Mouse (Mus musculus) myocyte (in vitro differentiated cells): ENCODE measurements around the gene Sirt6. TPM values are rescaled to one million over a fixed set of nuclear protein-coding genes. Genes with fewer than 3 reads are reported as not detected.

Experiments used
- H3K27me3 ChIP-seq: one replicate; pipeline ENCODE4 v1.6.1; 2011; ENCODE audit not compliant: control insufficient read depth, insufficient read depth, insufficient read length
- H3K36me3 ChIP-seq: one replicate; pipeline ENCODE4 v1.6.1; 2011; ENCODE audit not compliant: control insufficient read depth, insufficient read depth
- H3K4me2 ChIP-seq: one replicate; pipeline ENCODE4 v1.6.1; 2011; ENCODE audit warnings: low read depth, control low read depth
- H3K4me3 ChIP-seq: one replicate; pipeline ENCODE4 v1.5.1; 2011; ENCODE audit warnings: mild to moderate bottlenecking, control low read depth, moderate library complexity
- H3K79me2 ChIP-seq: one replicate; pipeline ENCODE4 v1.6.1; 2011; ENCODE audit not compliant: control insufficient read depth, insufficient read depth
- H3ac ChIP-seq: one replicate; pipeline ENCODE4 v1.6.1; 2011; ENCODE audit not compliant: control insufficient read depth, insufficient read length
- CEBPB ChIP-seq: IDR thresholded peaks from 2 replicates; pipeline ENCODE4 v1.6.1; 2011; ENCODE audit warnings: mild to moderate bottlenecking, moderate library complexity; ENCODE audit not compliant: poor library complexity, insufficient read depth, severe bottlenecking
- E2F4 ChIP-seq: IDR thresholded peaks from one replicate; pipeline ENCODE4 v1.6.1; 2011; ENCODE audit warnings: mild to moderate bottlenecking, control low read depth, moderate library complexity; ENCODE audit not compliant: insufficient read depth
- MAX ChIP-seq: IDR thresholded peaks from one replicate; pipeline ENCODE4 v1.6.1; 2011; ENCODE audit warnings: low read depth, mild to moderate bottlenecking, control low read depth
- MYOD1 ChIP-seq, 3 experiments: IDR thresholded peaks; one replicate each; pipeline ENCODE4 v1.6.1; 2011; ENCODE audit warnings: control low read depth in 2 of 3, low read depth in 2 of 3, mild to moderate bottlenecking in 2 of 3, moderate library complexity in 1 of 3; ENCODE audit not compliant: insufficient read length in 2 of 3, control insufficient read depth in 1 of 3
- MYOG ChIP-seq, 3 experiments: IDR thresholded peaks; one replicate each; pipeline ENCODE4 v1.6.1; 2011; ENCODE audit warnings: control low read depth in 2 of 3, low read depth in 2 of 3, mild to moderate bottlenecking in 2 of 3; ENCODE audit not compliant: insufficient read length in 2 of 3, control insufficient read depth in 1 of 3, insufficient read depth in 1 of 3
- POLR2A ChIP-seq: IDR thresholded peaks from one replicate; pipeline ENCODE4 v1.6.1; 2011; ENCODE audit warnings: low read depth, mild to moderate bottlenecking, control low read depth, moderate library complexity; ENCODE audit not compliant: insufficient read length
- POLR2AphosphoS2 ChIP-seq: IDR thresholded peaks from one replicate; pipeline ENCODE4 v1.6.1; 2011; ENCODE audit warnings: low read depth, control low read depth; ENCODE audit not compliant: insufficient read length
- REST ChIP-seq: IDR thresholded peaks from one replicate; pipeline ENCODE4 v1.6.1; 2011; ENCODE audit warnings: mild to moderate bottlenecking, control low read depth, moderate library complexity; ENCODE audit not compliant: insufficient read depth, insufficient read length
- SRF ChIP-seq: IDR thresholded peaks from one replicate; pipeline ENCODE4 v1.6.1; 2011; ENCODE audit warnings: low read depth; ENCODE audit not compliant: control insufficient read depth, insufficient read length
- TCF12 ChIP-seq: IDR thresholded peaks from one replicate; pipeline ENCODE4 v1.6.1; 2011; ENCODE audit warnings: mild to moderate bottlenecking, control low read depth; ENCODE audit not compliant: poor library complexity, insufficient read depth, severe bottlenecking
- TCF3 ChIP-seq: IDR thresholded peaks from one replicate; pipeline ENCODE4 v1.6.1; 2011; ENCODE audit warnings: low read depth, control low read depth; ENCODE audit not compliant: insufficient read length
- USF1 ChIP-seq: IDR thresholded peaks from one replicate; pipeline ENCODE4 v1.6.1; 2011; ENCODE audit warnings: low read depth, mild to moderate bottlenecking, control low read depth, moderate library complexity
- polyA plus RNA-seq: library from polyadenylated mRNA; unstranded; fragments of >200 nt; fragmentation: generic; extraction: Trizol; gene quantifications from one replicate; pipeline ENCODE4 v1.2.1, GENCODE M21; 2012; ENCODE audit warnings: missing spikeins

The Sirt6 gene
- polyA plus RNA-seq, 1 experiment, result 28.0 TPM

- Histone ChIP-seq H3ac (peak overlapping the region; percentile 37), H3K27me3 (no peaks in the 10 kb centered on the region), H3K36me3 (no peaks in the 10 kb centered on the region), H3K4me3 (peak overlapping the region; percentile 84), H3K4me2 (peak overlapping the region; percentile 98), H3K79me2 (peaks cover 8% of the 10 kb centered on the region)
- TF ChIP-seq POLR2A (peak; percentile 35), MYOG (IDR thresholded peaks at IDR 0.05; ENCODE audit: control insufficient read depth in 1 of 3, insufficient read depth in 1 of 3, insufficient read length in 2 of 3, low read depth in 2 of 3) (no peak), USF1 (peak; percentile 88)
These were observed 1.2 kb downstream of the Sirt6 start for GRCm38 (mm10) chr10:81626101-81626993.

DNA sequence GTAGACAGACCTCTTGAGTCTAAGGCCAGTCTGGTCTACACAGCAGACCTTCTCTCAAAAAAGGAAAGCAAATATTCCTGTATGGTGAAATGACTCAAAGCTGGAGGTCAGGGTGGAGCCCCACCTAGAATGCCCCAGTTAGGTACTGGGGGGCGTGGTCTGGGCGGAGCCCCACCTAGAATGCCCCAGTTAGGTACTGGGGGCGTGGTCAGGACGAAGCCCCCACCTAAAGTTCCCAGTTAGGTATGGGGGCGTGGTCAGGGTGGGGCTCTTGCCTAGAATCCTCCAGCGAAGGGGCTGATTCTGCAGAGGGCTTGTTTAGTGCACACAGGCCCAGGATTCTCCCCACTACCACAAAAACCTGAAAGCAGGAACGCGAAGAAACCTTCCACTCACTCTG is 4.2 kb downstream of the Sirt6 start:
- peaks cover 8% of the 10 kb centered on the region for H3K79me2 ChIP-seq
- no peaks in the 10 kb centered on the region for H3K36me3 ChIP-seq
- H3K27me3 ChIP-seq, result no peaks in the 10 kb centered on the region
- no peak overlapping the region for H3K4me2 ChIP-seq
- no peak overlapping the region for H3K4me3 ChIP-seq
- TF ChIP-seq E2F4, result no peak
- no peak for TF ChIP-seq REST
- no peak for TF ChIP-seq MYOD1 (IDR thresholded peaks at IDR 0.05; ENCODE audit: control insufficient read depth in 1 of 3, insufficient read length in 2 of 3, low read depth in 2 of 3)
- no peak overlapping the region for H3ac ChIP-seq

GRCm38 (mm10) chr10:81620786-81621185 is 6.8 kb downstream of the Sirt6 start:
- no peaks in the 10 kb centered on the region for H3K36me3 ChIP-seq

GRCm38 (mm10) chr10:81619976-81620375 is 7.6 kb downstream of the Sirt6 start:
- Histone ChIP-seq H3K4me3 (no peak overlapping the region), H3K36me3 (no peaks in the 10 kb centered on the region), H3K4me2 (no peak overlapping the region), H3K27me3 (peaks cover 6% of the 10 kb centered on the region), H3K79me2 (no peaks in the 10 kb centered on the region), H3ac (no peak overlapping the region)
- TF ChIP-seq POLR2AphosphoS2 (no peak), TCF3 (no peak), POLR2A (no peak), MAX (no peak), CEBPB (peak; percentile 51; the same call in 1 of the 2 replicates), USF1 (no peak), TCF12 (no peak), MYOD1 (IDR thresholded peaks at IDR 0.05; ENCODE audit: control insufficient read depth in 1 of 3, insufficient read length in 2 of 3, low read depth in 2 of 3) (no peak), MYOG (IDR thresholded peaks at IDR 0.05; ENCODE audit: control insufficient read depth in 1 of 3, insufficient read depth in 1 of 3, insufficient read length in 2 of 3, low read depth in 2 of 3) (peak in 1 of 3 experiments; percentile 16), E2F4 (no peak), SRF (no peak), REST (no peak)

More at GRCm38 (mm10) chr10:81620786-81621185, 6.8 kb downstream of the Sirt6 start:
- TF ChIP-seq POLR2A, result no peak
- TF ChIP-seq REST, result no peak
- TF ChIP-seq TCF3, result no peak
- TF ChIP-seq E2F4, result no peak
- no peak for TF ChIP-seq POLR2AphosphoS2
- TF ChIP-seq MYOD1 (IDR thresholded peaks at IDR 0.05; ENCODE audit: control insufficient read depth in 1 of 3, insufficient read length in 2 of 3, low read depth in 2 of 3), result no peak
- TF ChIP-seq USF1, result no peak
- no peak for TF ChIP-seq MAX
- TF ChIP-seq CEBPB, result no peak
- TF ChIP-seq MYOG (IDR thresholded peaks at IDR 0.05; ENCODE audit: control insufficient read depth in 1 of 3, insufficient read depth in 1 of 3, insufficient read length in 2 of 3, low read depth in 2 of 3), result no peak
- no peak for TF ChIP-seq TCF12
- no peak for TF ChIP-seq SRF
- Histone ChIP-seq H3ac (no peak overlapping the region), H3K79me2 (no peaks in the 10 kb centered on the region), H3K4me3 (no peak overlapping the region), H3K4me2 (no peak overlapping the region), H3K27me3 (peaks cover 6% of the 10 kb centered on the region)

DNA sequence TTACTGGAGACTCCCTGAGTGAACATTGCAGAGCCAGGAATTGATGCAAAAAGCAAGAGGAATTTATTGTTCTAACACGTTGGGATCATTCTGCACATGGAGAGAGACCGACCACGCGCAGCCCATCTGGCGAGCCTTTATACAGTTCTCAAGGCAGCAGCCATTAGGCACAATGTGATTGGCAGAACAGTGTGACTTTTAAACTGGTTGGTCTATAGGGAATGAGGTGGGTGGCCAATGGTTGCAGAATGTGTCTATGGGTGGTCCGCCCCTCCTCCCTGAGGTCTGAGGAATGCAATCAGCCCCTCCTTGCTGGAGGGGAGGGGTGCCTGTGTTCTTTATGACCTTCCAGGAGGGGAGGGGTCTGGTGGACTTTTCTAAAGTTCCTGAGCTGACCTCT is 12.1 kb downstream of the Sirt6 start:
- Histone ChIP-seq H3K4me3 (no peak overlapping the region), H3K4me2 (no peak overlapping the region), H3K27me3 (peaks cover 6% of the 10 kb centered on the region), H3K79me2 (no peaks in the 10 kb centered on the region), H3K36me3 (no peaks in the 10 kb centered on the region), H3ac (no peak overlapping the region)
- TF ChIP-seq TCF3 (no peak), POLR2A (no peak), CEBPB (no peak), REST (no peak), TCF12 (no peak), MAX (no peak), SRF (no peak), POLR2AphosphoS2 (no peak)
